Mouse (Mus musculus): ENCODE data around the gene Sars.

DNA sequence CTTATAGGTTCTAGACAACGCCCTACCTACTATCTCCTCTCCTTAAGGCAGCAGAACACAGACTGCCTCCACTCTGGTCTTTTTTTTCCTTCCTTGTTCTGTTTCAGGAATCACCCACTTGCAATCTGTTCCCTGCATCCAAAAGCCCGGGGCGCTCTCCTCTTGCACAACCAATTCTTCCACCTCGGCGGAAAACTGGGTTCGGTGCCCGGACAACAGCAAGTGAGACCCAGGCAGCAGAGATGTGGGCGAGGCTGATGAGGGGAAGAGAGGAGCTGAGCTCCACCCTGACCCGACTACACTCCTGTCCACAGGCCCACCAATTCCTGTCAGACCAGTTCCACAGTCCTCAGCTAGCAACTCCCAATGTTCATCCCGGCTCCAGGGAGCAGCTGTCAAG lies 58.8 kb downstream of the Sars start:
- TF ChIP-seq CTCF (IDR thresholded peaks at IDR 0.05) (no peak), POLR2A (IDR thresholded peaks at IDR 0.05; ENCODE audit: insufficient read depth, low read depth, low read length) (no peak)
